Mouse (Mus musculus) myocyte (in vitro differentiated cells): ENCODE data around the gene Pold3. TPM values are rescaled to one million over a fixed set of nuclear protein-coding genes. Genes with fewer than 3 reads are reported as not detected.

Experiments used
- H3K27me3 ChIP-seq: one replicate; pipeline ENCODE4 v1.6.1; 2011; ENCODE audit not compliant: control insufficient read depth, insufficient read depth, insufficient read length
- H3K36me3 ChIP-seq: one replicate; pipeline ENCODE4 v1.6.1; 2011; ENCODE audit not compliant: control insufficient read depth, insufficient read depth
- H3K4me2 ChIP-seq: one replicate; pipeline ENCODE4 v1.6.1; 2011; ENCODE audit warnings: low read depth, control low read depth
- H3K4me3 ChIP-seq: one replicate; pipeline ENCODE4 v1.5.1; 2011; ENCODE audit warnings: mild to moderate bottlenecking, control low read depth, moderate library complexity
- H3K79me2 ChIP-seq: one replicate; pipeline ENCODE4 v1.6.1; 2011; ENCODE audit not compliant: control insufficient read depth, insufficient read depth
- H3ac ChIP-seq: one replicate; pipeline ENCODE4 v1.6.1; 2011; ENCODE audit not compliant: control insufficient read depth, insufficient read length
- CEBPB ChIP-seq: IDR thresholded peaks from 2 replicates; pipeline ENCODE4 v1.6.1; 2011; ENCODE audit warnings: mild to moderate bottlenecking, moderate library complexity; ENCODE audit not compliant: poor library complexity, insufficient read depth, severe bottlenecking
- E2F4 ChIP-seq: IDR thresholded peaks from one replicate; pipeline ENCODE4 v1.6.1; 2011; ENCODE audit warnings: mild to moderate bottlenecking, control low read depth, moderate library complexity; ENCODE audit not compliant: insufficient read depth
- MAX ChIP-seq: IDR thresholded peaks from one replicate; pipeline ENCODE4 v1.6.1; 2011; ENCODE audit warnings: low read depth, mild to moderate bottlenecking, control low read depth
- MYOD1 ChIP-seq, 3 experiments: IDR thresholded peaks; one replicate each; pipeline ENCODE4 v1.6.1; 2011; ENCODE audit warnings: control low read depth in 2 of 3, low read depth in 2 of 3, mild to moderate bottlenecking in 2 of 3, moderate library complexity in 1 of 3; ENCODE audit not compliant: insufficient read length in 2 of 3, control insufficient read depth in 1 of 3
- MYOG ChIP-seq, 3 experiments: IDR thresholded peaks; one replicate each; pipeline ENCODE4 v1.6.1; 2011; ENCODE audit warnings: control low read depth in 2 of 3, low read depth in 2 of 3, mild to moderate bottlenecking in 2 of 3; ENCODE audit not compliant: insufficient read length in 2 of 3, control insufficient read depth in 1 of 3, insufficient read depth in 1 of 3
- POLR2A ChIP-seq: IDR thresholded peaks from one replicate; pipeline ENCODE4 v1.6.1; 2011; ENCODE audit warnings: low read depth, mild to moderate bottlenecking, control low read depth, moderate library complexity; ENCODE audit not compliant: insufficient read length
- POLR2AphosphoS2 ChIP-seq: IDR thresholded peaks from one replicate; pipeline ENCODE4 v1.6.1; 2011; ENCODE audit warnings: low read depth, control low read depth; ENCODE audit not compliant: insufficient read length
- REST ChIP-seq: IDR thresholded peaks from one replicate; pipeline ENCODE4 v1.6.1; 2011; ENCODE audit warnings: mild to moderate bottlenecking, control low read depth, moderate library complexity; ENCODE audit not compliant: insufficient read depth, insufficient read length
- SRF ChIP-seq: IDR thresholded peaks from one replicate; pipeline ENCODE4 v1.6.1; 2011; ENCODE audit warnings: low read depth; ENCODE audit not compliant: control insufficient read depth, insufficient read length
- TCF12 ChIP-seq: IDR thresholded peaks from one replicate; pipeline ENCODE4 v1.6.1; 2011; ENCODE audit warnings: mild to moderate bottlenecking, control low read depth; ENCODE audit not compliant: poor library complexity, insufficient read depth, severe bottlenecking
- TCF3 ChIP-seq: IDR thresholded peaks from one replicate; pipeline ENCODE4 v1.6.1; 2011; ENCODE audit warnings: low read depth, control low read depth; ENCODE audit not compliant: insufficient read length
- USF1 ChIP-seq: IDR thresholded peaks from one replicate; pipeline ENCODE4 v1.6.1; 2011; ENCODE audit warnings: low read depth, mild to moderate bottlenecking, control low read depth, moderate library complexity
- polyA plus RNA-seq: library from polyadenylated mRNA; unstranded; fragments of >200 nt; fragmentation: generic; extraction: Trizol; gene quantifications from one replicate; pipeline ENCODE4 v1.2.1, GENCODE M21; 2012; ENCODE audit warnings: missing spikeins

Pold3 gene
- polyA plus RNA-seq, 1 experiment, result 7.4 TPM

GRCm38 (mm10) chr7:100043096-100043495 is 78.3 kb downstream of the Pold3 start:
- TF ChIP-seq TCF12, result no peak
- peaks cover 13% of the 10 kb centered on the region for H3K27me3 ChIP-seq
- H3K79me2 ChIP-seq, result no peaks in the 10 kb centered on the region

GRCm38 (mm10) chr7:100042120-100042519 is 79.2 kb downstream of the Pold3 start:
- H3K36me3 ChIP-seq, result no peaks in the 10 kb centered on the region
- no peaks in the 10 kb centered on the region for H3K79me2 ChIP-seq
- peaks cover 13% of the 10 kb centered on the region for H3K27me3 ChIP-seq
- H3K4me3 ChIP-seq, result no peak overlapping the region
- H3K4me2 ChIP-seq, result no peak overlapping the region
- no peak for TF ChIP-seq CEBPB
- no peak for TF ChIP-seq E2F4
- TF ChIP-seq MAX, result no peak
- TF ChIP-seq POLR2A, result no peak
- no peak for TF ChIP-seq TCF12
- no peak for TF ChIP-seq REST
- no peak overlapping the region for H3ac ChIP-seq

More at GRCm38 (mm10) chr7:100043096-100043495, 78.3 kb downstream of the Pold3 start:
- Histone ChIP-seq H3K36me3 (no peaks in the 10 kb centered on the region), H3ac (no peak overlapping the region), H3K4me3 (no peak overlapping the region), H3K4me2 (no peak overlapping the region)

- TF ChIP-seq TCF3, result no peak
- no peak for TF ChIP-seq MAX
- TF ChIP-seq POLR2A, result no peak
- no peak for TF ChIP-seq MYOD1 (IDR thresholded peaks at IDR 0.05; ENCODE audit: control insufficient read depth in 1 of 3, insufficient read length in 2 of 3, low read depth in 2 of 3)
- no peak for TF ChIP-seq TCF12
- no peak for TF ChIP-seq POLR2AphosphoS2
- no peak for TF ChIP-seq CEBPB
- TF ChIP-seq E2F4, result no peak
- TF ChIP-seq REST, result no peak
- no peak for TF ChIP-seq USF1
- TF ChIP-seq MYOG (IDR thresholded peaks at IDR 0.05; ENCODE audit: control insufficient read depth in 1 of 3, insufficient read depth in 1 of 3, insufficient read length in 2 of 3, low read depth in 2 of 3), result no peak
- no peak for TF ChIP-seq SRF
- H3K27me3 ChIP-seq, result peaks cover 14% of the 10 kb centered on the region
- H3K4me2 ChIP-seq, result no peak overlapping the region
- no peak overlapping the region for H3K4me3 ChIP-seq
- H3K36me3 ChIP-seq, result no peaks in the 10 kb centered on the region
- no peak overlapping the region for H3ac ChIP-seq
- no peaks in the 10 kb centered on the region for H3K79me2 ChIP-seq
Observed at GRCm38 (mm10) chr7:100036495-100036894, 84.9 kb downstream of the Pold3 start.

- no peaks in the 10 kb centered on the region for H3K79me2 ChIP-seq
- no peaks in the 10 kb centered on the region for H3K36me3 ChIP-seq
- H3ac ChIP-seq, result no peak overlapping the region
- no peak overlapping the region for H3K4me3 ChIP-seq
- H3K27me3 ChIP-seq, result peaks cover 14% of the 10 kb centered on the region
- TF ChIP-seq E2F4 (no peak), MAX (no peak), REST (no peak), SRF (no peak), POLR2A (no peak), USF1 (no peak), MYOG (IDR thresholded peaks at IDR 0.05; ENCODE audit: control insufficient read depth in 1 of 3, insufficient read depth in 1 of 3, insufficient read length in 2 of 3, low read depth in 2 of 3) (no peak), TCF3 (no peak), POLR2AphosphoS2 (no peak), TCF12 (no peak), CEBPB (no peak)
- no peak overlapping the region for H3K4me2 ChIP-seq
Observed at GRCm38 (mm10) chr7:100036050-100036449, 85.3 kb downstream of the Pold3 start.

- Histone ChIP-seq H3ac (no peak overlapping the region), H3K36me3 (no peaks in the 10 kb centered on the region), H3K4me2 (no peak overlapping the region), H3K79me2 (no peaks in the 10 kb centered on the region), H3K4me3 (no peak overlapping the region), H3K27me3 (peaks cover 14% of the 10 kb centered on the region)
- no peak for TF ChIP-seq MYOD1 (IDR thresholded peaks at IDR 0.05; ENCODE audit: control insufficient read depth in 1 of 3, insufficient read length in 2 of 3, low read depth in 2 of 3)
- TF ChIP-seq TCF3, result no peak
- no peak for TF ChIP-seq SRF
- no peak for TF ChIP-seq POLR2A
- TF ChIP-seq E2F4, result no peak
- TF ChIP-seq REST, result no peak
- no peak for TF ChIP-seq TCF12
- no peak for TF ChIP-seq MAX
- TF ChIP-seq USF1, result no peak
- no peak for TF ChIP-seq MYOG (IDR thresholded peaks at IDR 0.05; ENCODE audit: control insufficient read depth in 1 of 3, insufficient read depth in 1 of 3, insufficient read length in 2 of 3, low read depth in 2 of 3)
- TF ChIP-seq POLR2AphosphoS2, result no peak
Observed at GRCm38 (mm10) chr7:100034815-100035463, 86.4 kb downstream of the Pold3 start.
